Mouse (Mus musculus) megakaryocyte progenitor cell, adult 5-6 weeks (primary cell): ENCODE results near the gene Ccnb1. TPM values are rescaled to one million over a fixed set of nuclear protein-coding genes. Genes with fewer than 3 reads are reported as not detected.
"Not testable (repeated sequence)": the region's sequence is repeated elsewhere in the genome, so short reads cannot be mapped to it uniquely, and the experiment has no call there.

Experiments used
- ATAC-seq: replicated peaks from 2 replicates; pipeline ENCODE4 v1.8.0; 2016; ENCODE audit warnings: mild to moderate bottlenecking, moderate TSS enrichment, inconsistent platforms; ENCODE audit not compliant: poor library complexity
- total RNA-seq, 2 experiments: library from RNA; stranded (forward) in 1 of 2; stranded (reverse) in 1 of 2; fragments of 157-497, 149-512 nt in 1 of 2; fragments of 200-1000 nt in 1 of 2; gene quantifications; 2 replicates each; pipeline versions ENCODE4 v1.2.3 to v1.2.4; 2015 to 2017

The Ccnb1 gene
- total RNA-seq, 2 experiments from 2014 or later, result 152 to 181 TPM

GRCm38 (mm10) chr13:100775252-100776055, 10.9 kb downstream of the Ccnb1 start, which contains the start of gene Cenph:
Gene Cenph (minus strand): TSS chr13:100775899.
- ATAC-seq, result peak; percentile 84

DNA sequence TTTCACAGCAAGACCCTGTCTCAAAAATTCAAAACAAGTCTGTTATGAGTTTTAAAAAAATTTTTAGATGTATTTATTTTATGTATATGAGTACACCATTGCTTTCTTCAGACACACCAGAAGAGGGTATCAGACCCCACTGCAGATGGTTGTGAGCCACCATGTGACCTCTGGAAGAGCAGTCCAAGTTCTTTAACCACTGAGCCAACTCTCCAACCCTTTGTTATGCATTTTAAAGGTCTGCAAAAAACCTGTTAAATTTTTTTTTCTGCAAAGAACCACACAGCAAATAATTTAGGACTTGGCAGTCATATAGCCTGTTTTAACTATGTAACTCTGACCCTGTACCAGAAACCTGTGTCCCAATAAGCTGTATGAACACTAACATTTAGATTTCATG, 11.7 kb downstream of the Ccnb1 start:
- ATAC-seq, result no peak

DNA sequence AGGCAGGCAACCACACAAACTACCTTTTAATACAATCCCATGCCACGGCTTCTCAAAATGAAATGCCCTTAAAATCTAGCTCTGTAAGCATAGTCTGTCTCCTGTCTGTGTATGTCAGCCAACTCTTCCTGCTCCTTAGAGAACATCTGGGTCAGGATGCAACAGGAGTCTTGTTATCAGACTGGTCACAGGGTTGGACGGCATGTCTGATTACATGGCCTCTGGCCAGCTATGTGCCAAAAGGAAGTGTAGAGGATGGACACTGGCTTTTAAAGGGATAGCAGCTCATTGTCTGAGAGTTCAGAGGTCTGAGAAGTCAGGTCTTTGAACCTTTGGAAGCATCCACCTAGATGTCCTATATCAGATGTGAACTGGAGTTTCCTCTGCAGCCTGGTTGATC, 31.0 kb downstream of the Ccnb1 start:
- 0 out of 2 replicates have a peak, but pooled peaks have one; percentile 22 for ATAC-seq

DNA sequence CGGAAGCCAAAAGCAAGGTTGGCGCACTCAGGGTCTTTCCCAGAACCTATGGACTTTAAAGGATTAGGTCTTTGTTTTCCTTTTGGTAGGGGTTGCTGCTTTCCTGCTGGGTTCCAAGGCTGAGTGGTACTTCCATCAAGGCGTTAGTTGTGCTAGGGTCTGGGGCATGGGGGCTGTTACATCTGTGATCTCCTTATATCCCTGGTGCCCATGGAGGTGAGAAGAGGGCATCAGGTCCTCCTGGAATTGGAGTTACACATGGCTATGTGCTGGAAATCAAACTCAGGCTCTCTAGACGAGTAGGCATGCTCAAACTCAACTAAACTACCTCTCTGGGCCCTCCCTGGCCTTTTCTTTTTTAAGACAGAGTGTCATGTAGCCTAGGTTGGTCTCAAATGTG, 32.2 kb downstream of the Ccnb1 start:
- ATAC-seq, result no peak

GRCm38 (mm10) chr13:100753011-100753410, 33.4 kb downstream of the Ccnb1 start:
- ATAC-seq, result no peak

GRCm38 (mm10) chr13:100752529-100752928, 33.8 kb downstream of the Ccnb1 start:
- no peak for ATAC-seq

DNA sequence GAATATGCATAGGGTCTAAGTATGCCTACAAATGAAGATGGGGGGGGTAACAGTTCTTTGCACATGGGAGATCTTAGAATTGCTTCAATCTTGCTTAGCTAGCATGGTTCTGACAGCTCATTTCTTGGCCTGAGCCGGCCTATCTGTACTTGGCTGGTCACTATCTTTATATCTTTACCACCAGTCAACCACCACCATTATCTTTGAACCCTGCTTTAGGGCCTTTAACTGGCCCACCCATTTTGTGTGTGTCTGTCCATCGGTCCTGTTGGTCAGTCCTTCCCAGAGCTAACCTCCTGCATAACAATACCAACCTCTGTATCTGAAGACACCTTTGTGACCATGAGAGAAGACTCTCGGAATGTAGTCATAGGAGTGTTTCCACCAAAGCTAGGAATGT, 35.0 kb downstream of the Ccnb1 start:
- ATAC-seq, result peak; percentile 2; the same call in 1 of the 2 replicates

- peak; percentile 74 for ATAC-seq
These were observed 35.6 kb downstream of the Ccnb1 start for GRCm38 (mm10) chr13:100750799-100751198.

DNA sequence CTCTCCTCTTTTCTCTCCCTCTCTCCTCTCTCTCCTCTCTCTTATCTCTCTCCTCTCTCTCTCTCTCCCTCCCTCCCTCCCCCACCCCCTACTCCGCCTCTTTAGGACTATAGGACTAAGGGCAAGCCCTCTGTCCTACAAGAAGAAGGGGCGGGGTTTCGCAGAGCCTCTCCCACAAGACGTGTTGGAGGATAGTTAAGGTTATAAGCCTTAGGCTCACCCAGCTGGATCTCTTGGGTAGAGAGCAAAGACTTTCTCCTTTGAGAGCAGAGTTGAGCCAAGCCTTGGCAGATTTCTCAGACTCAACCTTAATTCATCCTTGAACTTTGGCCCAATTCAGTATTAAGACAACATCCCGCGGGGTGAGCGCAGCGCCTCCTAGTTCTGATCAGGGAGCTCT, 37.7 kb downstream of the Ccnb1 start:
- no peak for ATAC-seq

GRCm38 (mm10) chr13:100746090-100746489, 40.3 kb downstream of the Ccnb1 start:
- ATAC-seq, result no peak

DNA sequence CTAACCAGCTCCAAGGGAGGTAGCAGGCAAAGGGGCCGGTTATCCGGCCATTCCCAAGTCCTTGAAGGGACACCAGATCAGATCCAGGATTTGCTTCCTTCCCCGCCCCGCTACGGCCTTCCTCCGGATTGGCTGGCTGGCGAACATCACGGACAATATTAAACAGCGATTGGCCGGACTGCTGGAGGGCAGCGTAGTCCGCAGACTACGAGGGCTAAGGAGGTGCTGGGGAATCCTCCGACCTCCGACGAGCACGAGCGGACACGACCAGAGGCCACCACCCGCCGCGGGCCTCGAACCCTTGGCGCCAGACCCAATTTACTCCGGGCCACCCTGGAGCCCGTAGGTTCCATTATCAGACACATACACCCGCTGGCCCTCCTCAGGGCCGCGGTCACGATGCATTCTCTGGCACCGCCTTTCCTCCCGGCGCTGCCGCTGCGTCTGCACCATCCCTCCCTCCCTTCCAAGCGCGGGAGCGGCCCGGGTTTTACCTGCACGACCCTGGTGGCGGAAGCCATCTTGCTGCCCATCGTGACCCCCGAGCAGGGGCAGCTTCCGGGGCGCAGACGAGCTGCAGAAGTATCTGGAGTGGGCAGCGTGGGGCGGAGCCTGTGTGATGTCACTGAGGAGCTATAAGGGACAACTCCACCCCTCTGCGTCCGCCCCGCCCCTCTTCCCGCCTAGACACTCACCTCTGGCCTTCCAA, 42.2 kb downstream of the Ccnb1 start, which contains the start of gene Mrps36:
Mrps36 (minus strand) TSS at position 624 of the 709 bp plus-strand sequence.
- ATAC-seq, result peak; percentile 88

DNA sequence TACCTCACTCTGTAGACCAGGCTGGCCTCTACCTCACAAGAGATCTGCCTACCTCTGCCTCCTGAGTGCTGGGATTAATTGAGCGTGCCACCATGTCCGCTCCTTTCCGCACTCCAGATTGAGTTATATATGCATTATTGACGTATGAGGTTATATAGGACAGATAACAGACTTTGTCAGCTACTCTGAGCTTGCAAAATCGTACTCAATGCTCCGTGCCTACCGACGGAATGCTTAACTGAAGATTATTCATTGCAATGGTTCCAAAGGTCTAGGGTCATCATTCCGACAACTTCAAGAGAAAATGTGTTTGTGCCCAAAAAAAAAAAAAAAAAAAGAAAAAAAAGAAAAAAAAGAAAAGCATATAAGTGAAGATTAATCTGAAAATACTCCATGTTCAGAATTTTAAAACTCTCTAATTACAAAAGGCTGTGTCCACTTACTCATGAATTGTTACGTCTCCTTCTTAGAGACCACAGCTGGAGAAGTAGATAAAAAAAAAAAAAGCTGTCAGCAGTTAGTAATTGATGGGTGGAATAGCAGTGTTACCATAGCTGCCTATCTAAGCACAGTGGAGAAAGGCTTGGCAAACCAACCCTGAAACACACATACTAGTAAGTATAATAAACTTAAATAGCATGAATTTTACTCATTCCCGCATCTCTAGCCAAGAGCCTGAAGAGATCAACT, 42.9 kb downstream of the Ccnb1 start:
- ATAC-seq, result peak; percentile 55

- no peak for ATAC-seq
These were observed 43.5 kb downstream of the Ccnb1 start for GRCm38 (mm10) chr13:100742831-100743230.

GRCm38 (mm10) chr13:100732756-100733155, 53.6 kb downstream of the Ccnb1 start:
- no peak for ATAC-seq

DNA sequence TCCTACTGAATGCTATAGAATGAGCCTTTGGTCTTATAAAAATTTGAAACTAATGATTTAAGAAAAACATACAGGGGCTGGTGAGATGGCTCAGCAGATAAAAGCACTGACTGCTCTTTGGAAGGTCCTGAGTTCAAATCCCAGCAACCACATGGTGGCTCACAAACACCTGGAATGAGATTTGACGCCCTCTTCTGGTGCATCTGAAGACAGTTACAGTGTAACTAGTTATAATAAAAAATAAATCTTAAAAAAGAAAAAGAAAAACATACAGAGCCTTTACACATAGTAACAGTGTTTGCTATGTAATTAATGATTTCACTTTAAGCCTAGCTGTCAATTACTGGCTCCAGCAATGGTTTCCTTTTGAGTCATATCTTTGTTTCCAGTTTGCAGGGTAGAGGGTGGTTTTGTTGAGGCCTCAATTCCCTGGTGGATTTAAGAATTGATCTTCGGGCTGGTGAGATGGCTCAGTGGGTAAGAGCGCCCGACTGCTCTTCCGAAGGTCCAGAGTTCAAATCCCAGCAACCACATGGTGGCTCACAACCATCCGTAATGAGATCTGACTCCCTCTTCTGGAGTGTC, 54.8 kb downstream of the Ccnb1 start:
- not testable (repeated sequence) for ATAC-seq

DNA sequence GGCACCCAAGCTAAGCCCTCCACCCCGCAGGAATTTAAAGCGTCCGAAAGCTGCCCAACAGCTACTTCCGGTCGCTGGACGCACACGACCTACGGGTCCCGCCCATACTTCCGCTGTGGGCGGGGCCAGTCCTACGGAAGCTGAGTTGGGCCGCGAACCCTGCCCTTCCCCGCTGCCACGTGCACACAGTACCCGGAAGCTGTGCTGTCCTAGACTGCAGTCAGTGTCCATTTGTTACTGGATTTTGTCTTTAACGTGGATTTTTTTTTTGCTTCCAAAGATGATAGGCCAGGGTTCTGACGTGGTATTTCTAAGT, 55.6 kb downstream of the Ccnb1 start, which contains the start of gene Cdk7:
Cdk7 (minus strand) TSS at position 79 of the 316 bp plus-strand sequence.
- peak; percentile 99 for ATAC-seq

- peak; percentile 59 for ATAC-seq
These were observed 56.1 kb downstream of the Ccnb1 start for GRCm38 (mm10) chr13:100730153-100730860.
